Mouse (Mus musculus): ENCODE measurements around the gene Mad1l1. TPM values are rescaled to one million over a fixed set of nuclear protein-coding genes. Genes with fewer than 3 reads are reported as not detected.
A peak's percentile ranks its signal among the peaks of the same experiment; 100 is the strongest.

Mad1l1 gene
- polyA plus RNA-seq, 1 experiment from 2014 or later: 29.8 TPM

DNA sequence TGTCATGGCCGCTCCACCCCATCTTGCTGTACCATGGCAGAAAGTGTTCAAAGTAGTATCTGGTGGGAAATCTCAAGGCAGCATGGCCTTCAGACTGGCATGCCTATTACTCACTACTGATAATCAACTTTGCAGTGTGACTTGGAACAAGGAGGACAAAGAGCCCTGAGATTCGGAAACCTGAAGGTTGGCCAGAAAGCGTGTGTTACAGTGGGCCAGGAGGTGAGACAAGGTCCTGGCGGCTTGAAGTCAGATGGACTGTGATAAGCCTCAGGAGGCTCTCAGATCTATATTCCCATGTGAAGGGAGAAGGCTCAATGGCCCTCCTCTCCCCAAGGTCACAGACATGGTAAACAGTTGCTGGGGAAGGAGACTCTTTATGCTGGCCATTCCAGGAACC, 241.8 kb downstream of the Mad1l1 start:
- WGBS: 97% methylated on average over 4 of the region's 4 CpGs
- H3K27ac ChIP-seq (replicated peaks; ENCODE audit: low read depth, low read length): no peak overlapping the region
- H3K27me3 ChIP-seq (ENCODE audit: control insufficient read depth, insufficient read depth, low read length): no peaks in the 10 kb centered on the region
- H3K36me3 ChIP-seq (ENCODE audit: control insufficient read depth, insufficient read depth, low read length): no peaks in the 10 kb centered on the region
- no peak for DNase-seq
- peaks cover 11% of the 10 kb centered on the region; the same call in 1 of the 2 replicates for H3K4me1 ChIP-seq (ENCODE audit: control insufficient read depth, insufficient read depth, low read length)
- no peak overlapping the region for H3K4me2 ChIP-seq (ENCODE audit: low read length)
- ATAC-seq (ENCODE audit: low FRiP score, low TSS enrichment): no peak
- no peak overlapping the region for H3K4me3 ChIP-seq (replicated peaks; ENCODE audit: low read depth, low read length)
- no peaks in the 10 kb centered on the region for H3K9me3 ChIP-seq (ENCODE audit: control insufficient read depth, low read length)
- H3K9ac ChIP-seq (replicated peaks; ENCODE audit: low read length): no peak overlapping the region

- no peaks in the 10 kb centered on the region for H3K9me3 ChIP-seq (ENCODE audit: control insufficient read depth, low read length)
- H3K27ac ChIP-seq (replicated peaks; ENCODE audit: low read depth, low read length): peak overlapping the region; percentile 14; the same call in 1 of the 2 replicates
- no peak overlapping the region for H3K4me2 ChIP-seq (ENCODE audit: low read length)
- H3K9ac ChIP-seq (replicated peaks; ENCODE audit: low read length): no peak overlapping the region
- H3K36me3 ChIP-seq (ENCODE audit: control insufficient read depth, insufficient read depth, low read length): no peaks in the 10 kb centered on the region
- 87% methylated on average over 3 of the region's 3 CpGs for WGBS
- no peak for DNase-seq
- no peaks in the 10 kb centered on the region for H3K27me3 ChIP-seq (ENCODE audit: control insufficient read depth, insufficient read depth, low read length)
- ATAC-seq (ENCODE audit: low FRiP score, low TSS enrichment): no peak
- H3K4me1 ChIP-seq (ENCODE audit: control insufficient read depth, insufficient read depth, low read length): peaks cover 22% of the 10 kb centered on the region
- H3K4me3 ChIP-seq (replicated peaks; ENCODE audit: low read depth, low read length): no peak overlapping the region
Observed at GRCm38 (mm10) chr5:140078406-140078805, 242.9 kb downstream of the Mad1l1 start.

DNA sequence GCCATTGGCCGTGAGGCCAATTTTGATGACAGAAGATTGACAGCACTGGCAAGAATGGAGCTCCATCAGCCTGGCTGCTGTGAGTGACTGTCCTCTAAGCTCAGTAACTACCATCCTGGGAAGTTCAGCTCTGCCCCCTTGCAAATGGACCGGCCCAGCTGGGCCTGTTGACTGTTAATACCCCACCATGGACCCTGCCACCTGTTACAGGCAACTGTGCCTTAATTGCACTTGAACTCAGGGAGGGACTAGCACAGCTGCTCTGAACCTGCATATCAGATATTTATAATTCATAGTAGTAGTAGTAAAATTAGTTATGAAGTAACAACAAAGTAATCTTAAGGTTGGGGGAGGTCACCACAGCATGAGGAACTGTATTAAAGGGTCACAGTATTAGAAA, 244.9 kb downstream of the Mad1l1 start:
- no peak overlapping the region for H3K4me3 ChIP-seq (replicated peaks; ENCODE audit: low read depth, low read length)
- DNase-seq (no peak), ATAC-seq (ENCODE audit: low FRiP score, low TSS enrichment) (no peak)
- H3K9ac ChIP-seq (replicated peaks; ENCODE audit: low read length): no peak overlapping the region
- H3K36me3 ChIP-seq (ENCODE audit: control insufficient read depth, insufficient read depth, low read length): no peaks in the 10 kb centered on the region
- H3K27ac ChIP-seq (replicated peaks; ENCODE audit: low read depth, low read length): no peak overlapping the region
- H3K9me3 ChIP-seq (ENCODE audit: control insufficient read depth, low read length): no peaks in the 10 kb centered on the region
- H3K27me3 ChIP-seq (ENCODE audit: control insufficient read depth, insufficient read depth, low read length): no peaks in the 10 kb centered on the region
- no peak overlapping the region for H3K4me2 ChIP-seq (ENCODE audit: low read length)
- WGBS: 95% methylated on average over 2 of the region's 2 CpGs
- peaks cover 25% of the 10 kb centered on the region for H3K4me1 ChIP-seq (ENCODE audit: control insufficient read depth, insufficient read depth, low read length)

DNA sequence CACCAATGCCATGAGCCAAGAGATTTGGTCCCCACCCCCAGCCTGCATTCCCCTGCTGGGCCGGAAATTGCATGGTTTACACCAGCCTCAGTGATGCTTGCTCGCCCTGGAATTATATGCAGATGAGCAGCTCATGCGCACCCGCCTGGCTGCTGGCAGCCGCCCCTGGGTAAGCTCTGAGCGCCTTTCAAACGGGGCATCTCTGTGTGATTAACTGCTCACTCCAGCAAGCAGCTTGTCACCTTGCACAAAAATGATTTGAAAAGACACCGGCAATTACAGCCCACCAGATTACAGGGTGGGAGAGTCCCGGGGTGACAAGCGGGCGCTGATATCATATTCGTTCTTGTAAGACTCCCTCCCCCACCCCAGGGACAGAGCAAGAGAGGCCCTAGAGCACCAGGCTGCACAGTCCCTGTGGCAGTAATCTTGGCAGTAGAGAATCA, 247.7 kb downstream of the Mad1l1 start:
- ATAC-seq (ENCODE audit: low FRiP score, low TSS enrichment): peak; percentile 69
- Histone ChIP-seq H3K4me2 (ENCODE audit: low read length) (no peak overlapping the region), H3K9ac (replicated peaks; ENCODE audit: low read length) (no peak overlapping the region), H3K36me3 (ENCODE audit: control insufficient read depth, insufficient read depth, low read length) (no peaks in the 10 kb centered on the region), H3K4me1 (ENCODE audit: control insufficient read depth, insufficient read depth, low read length) (peaks cover 25% of the 10 kb centered on the region), H3K27ac (replicated peaks; ENCODE audit: low read depth, low read length) (peak overlapping the region; percentile 78), H3K4me3 (replicated peaks; ENCODE audit: low read depth, low read length) (no peak overlapping the region), H3K9me3 (ENCODE audit: control insufficient read depth, low read length) (no peaks in the 10 kb centered on the region), H3K27me3 (ENCODE audit: control insufficient read depth, insufficient read depth, low read length) (no peaks in the 10 kb centered on the region)
- peak; percentile 75 for DNase-seq
- WGBS: 20% methylated on average over 12 of the region's 12 CpGs

- 11% methylated on average over 1 of the region's 1 CpGs for WGBS
- Histone ChIP-seq H3K4me3 (replicated peaks; ENCODE audit: low read depth, low read length) (no peak overlapping the region), H3K36me3 (ENCODE audit: control insufficient read depth, insufficient read depth, low read length) (no peaks in the 10 kb centered on the region), H3K9ac (replicated peaks; ENCODE audit: low read length) (no peak overlapping the region), H3K27me3 (ENCODE audit: control insufficient read depth, insufficient read depth, low read length) (no peaks in the 10 kb centered on the region), H3K9me3 (ENCODE audit: control insufficient read depth, low read length) (no peaks in the 10 kb centered on the region), H3K4me2 (ENCODE audit: low read length) (no peak overlapping the region), H3K27ac (replicated peaks; ENCODE audit: low read depth, low read length) (peak overlapping the region; percentile 78), H3K4me1 (ENCODE audit: control insufficient read depth, insufficient read depth, low read length) (peaks cover 23% of the 10 kb centered on the region)
- ATAC-seq (ENCODE audit: low FRiP score, low TSS enrichment) (no peak), DNase-seq (no peak)
Observed at GRCm38 (mm10) chr5:140073148-140073670, 248.1 kb downstream of the Mad1l1 start.

DNA sequence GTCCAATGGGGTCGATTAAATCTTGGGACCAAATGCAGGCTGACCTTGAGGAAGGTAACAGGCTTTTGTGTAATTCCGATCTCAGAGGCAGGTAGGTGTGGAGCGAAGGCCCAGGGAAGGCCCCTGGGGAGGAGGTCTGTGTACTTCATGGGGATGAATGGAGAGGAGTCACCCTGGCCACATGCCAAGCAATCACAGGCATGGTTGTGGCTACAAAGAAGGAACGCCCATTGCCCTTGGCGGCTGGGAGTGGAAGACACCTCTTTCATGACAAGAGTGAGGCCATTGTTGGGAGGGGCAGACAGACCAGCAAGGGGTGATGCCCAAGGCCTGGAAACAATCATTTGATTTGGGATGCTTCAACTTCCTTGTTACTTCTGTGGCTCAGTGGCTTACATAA, 252.8 kb downstream of the Mad1l1 start:
- no peaks in the 10 kb centered on the region for H3K9me3 ChIP-seq (ENCODE audit: control insufficient read depth, low read length)
- H3K4me1 ChIP-seq (ENCODE audit: control insufficient read depth, insufficient read depth, low read length): peaks cover 5% of the 10 kb centered on the region
- no peak for ATAC-seq (ENCODE audit: low FRiP score, low TSS enrichment)
- no peak overlapping the region for H3K4me3 ChIP-seq (replicated peaks; ENCODE audit: low read depth, low read length)
- no peaks in the 10 kb centered on the region for H3K27me3 ChIP-seq (ENCODE audit: control insufficient read depth, insufficient read depth, low read length)
- no peak overlapping the region for H3K27ac ChIP-seq (replicated peaks; ENCODE audit: low read depth, low read length)
- 74% methylated on average over 5 of the region's 5 CpGs for WGBS
- peak; percentile 24 for DNase-seq
- H3K36me3 ChIP-seq (ENCODE audit: control insufficient read depth, insufficient read depth, low read length): no peaks in the 10 kb centered on the region
- no peak overlapping the region for H3K4me2 ChIP-seq (ENCODE audit: low read length)
- no peak overlapping the region for H3K9ac ChIP-seq (replicated peaks; ENCODE audit: low read length)

DNA sequence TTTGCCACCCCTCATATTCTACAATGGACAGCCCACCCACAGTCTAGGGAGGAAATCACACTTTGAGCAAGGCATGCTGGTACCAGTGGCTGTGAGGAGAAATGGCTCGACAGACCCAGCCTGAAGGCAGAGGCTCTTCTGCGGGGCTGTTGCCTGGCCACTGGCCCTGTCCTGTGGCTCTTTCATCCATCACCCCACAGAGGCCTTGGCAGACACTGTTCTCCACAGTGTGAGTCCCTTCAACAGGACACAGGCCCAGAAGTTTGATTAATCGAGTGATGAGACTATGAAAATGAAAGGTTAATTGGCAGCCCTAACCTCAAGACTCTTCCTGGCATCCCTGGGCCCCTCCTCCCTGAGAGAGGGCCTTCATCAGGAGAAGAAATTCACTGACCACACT, 253.3 kb downstream of the Mad1l1 start:
- H3K4me1 ChIP-seq (ENCODE audit: control insufficient read depth, insufficient read depth, low read length): peaks cover under 1% of the 10 kb centered on the region
- H3K9ac ChIP-seq (replicated peaks; ENCODE audit: low read length): no peak overlapping the region
- H3K27me3 ChIP-seq (ENCODE audit: control insufficient read depth, insufficient read depth, low read length): no peaks in the 10 kb centered on the region
- no peak overlapping the region for H3K4me3 ChIP-seq (replicated peaks; ENCODE audit: low read depth, low read length)
- no peak for DNase-seq
- no peak overlapping the region for H3K27ac ChIP-seq (replicated peaks; ENCODE audit: low read depth, low read length)
- no peak for ATAC-seq (ENCODE audit: low FRiP score, low TSS enrichment)
- no peaks in the 10 kb centered on the region for H3K36me3 ChIP-seq (ENCODE audit: control insufficient read depth, insufficient read depth, low read length)
- no peak overlapping the region for H3K4me2 ChIP-seq (ENCODE audit: low read length)
- 80% methylated on average over 3 of the region's 3 CpGs for whole genome bisulfite sequencing
- H3K9me3 ChIP-seq (ENCODE audit: control insufficient read depth, low read length): no peaks in the 10 kb centered on the region

DNA sequence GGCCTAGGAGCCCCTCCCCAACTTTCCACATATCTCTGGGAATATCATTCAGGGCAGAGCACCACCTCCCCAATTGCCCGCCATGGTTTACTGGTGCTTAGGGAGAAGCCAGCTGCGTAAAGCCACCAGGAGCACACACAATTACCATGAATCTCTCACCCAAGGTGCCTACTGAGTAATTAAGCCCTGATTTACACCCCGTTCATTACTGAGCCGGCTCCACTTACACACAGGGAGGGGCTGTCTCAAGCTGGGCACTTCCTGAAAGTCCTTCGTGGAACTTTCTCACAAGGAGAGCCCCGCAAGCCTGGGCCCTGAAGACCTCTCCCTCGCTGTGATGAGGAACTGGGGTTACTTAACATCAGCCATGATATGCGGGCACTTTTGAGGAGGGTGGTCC, 254.6 kb downstream of the Mad1l1 start:
- WGBS: 82% methylated on average over 8 of the region's 8 CpGs
- no peak for ATAC-seq (ENCODE audit: low FRiP score, low TSS enrichment)

DNA sequence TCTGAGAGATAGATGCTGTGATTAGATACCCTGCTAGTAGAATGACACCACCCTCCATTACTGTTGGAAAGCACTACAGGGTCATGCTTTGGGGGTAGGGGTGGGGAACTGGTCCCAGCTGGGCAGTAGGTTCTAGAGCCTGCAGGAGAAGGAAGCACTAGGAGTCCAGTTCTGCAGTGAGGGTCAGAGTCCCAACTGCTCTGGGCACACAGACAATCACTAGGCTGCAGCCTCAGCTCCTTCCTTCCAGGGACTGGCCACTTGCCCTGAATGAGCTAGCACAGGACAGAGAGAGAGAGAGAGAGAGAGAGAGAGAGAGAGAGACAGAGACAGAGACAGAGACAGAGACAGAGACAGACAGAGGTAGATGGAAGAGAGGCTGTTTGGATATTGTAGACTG, 255.1 kb downstream of the Mad1l1 start:
- Histone ChIP-seq H3K27ac (replicated peaks; ENCODE audit: low read depth, low read length) (no peak overlapping the region), H3K9ac (replicated peaks; ENCODE audit: low read length) (no peak overlapping the region), H3K4me1 (ENCODE audit: control insufficient read depth, insufficient read depth, low read length) (no peaks in the 10 kb centered on the region), H3K4me2 (ENCODE audit: low read length) (no peak overlapping the region), H3K4me3 (replicated peaks; ENCODE audit: low read depth, low read length) (no peak overlapping the region), H3K9me3 (ENCODE audit: control insufficient read depth, low read length) (no peaks in the 10 kb centered on the region), H3K36me3 (ENCODE audit: control insufficient read depth, insufficient read depth, low read length) (no peaks in the 10 kb centered on the region), H3K27me3 (ENCODE audit: control insufficient read depth, insufficient read depth, low read length) (no peaks in the 10 kb centered on the region)
- DNase-seq (no peak), ATAC-seq (ENCODE audit: low FRiP score, low TSS enrichment) (no peak)

More for the DNA sequence above, 254.6 kb downstream of the Mad1l1 start:
- no peak overlapping the region for H3K4me2 ChIP-seq (ENCODE audit: low read length)
- H3K36me3 ChIP-seq (ENCODE audit: control insufficient read depth, insufficient read depth, low read length): no peaks in the 10 kb centered on the region
- H3K4me1 ChIP-seq (ENCODE audit: control insufficient read depth, insufficient read depth, low read length): no peaks in the 10 kb centered on the region
- H3K4me3 ChIP-seq (replicated peaks; ENCODE audit: low read depth, low read length): no peak overlapping the region
- no peaks in the 10 kb centered on the region for H3K27me3 ChIP-seq (ENCODE audit: control insufficient read depth, insufficient read depth, low read length)
- DNase-seq: no peak
- no peak overlapping the region for H3K27ac ChIP-seq (replicated peaks; ENCODE audit: low read depth, low read length)
- H3K9me3 ChIP-seq (ENCODE audit: control insufficient read depth, low read length): no peaks in the 10 kb centered on the region
- no peak overlapping the region for H3K9ac ChIP-seq (replicated peaks; ENCODE audit: low read length)

Data from midbrain, embryonic 14.5 days (tissue).